Mouse (Mus musculus): ENCODE measurements around the gene Rhox1. TPM values are rescaled to one million over a fixed set of nuclear protein-coding genes. Genes with fewer than 3 reads are reported as not detected.
"Not testable (repeated sequence)": the region's sequence is repeated elsewhere in the genome, so short reads cannot be mapped to it uniquely, and the experiment has no call there.

The Rhox1 gene
- total RNA-seq (2017): not detected in 2 replicates

DNA sequence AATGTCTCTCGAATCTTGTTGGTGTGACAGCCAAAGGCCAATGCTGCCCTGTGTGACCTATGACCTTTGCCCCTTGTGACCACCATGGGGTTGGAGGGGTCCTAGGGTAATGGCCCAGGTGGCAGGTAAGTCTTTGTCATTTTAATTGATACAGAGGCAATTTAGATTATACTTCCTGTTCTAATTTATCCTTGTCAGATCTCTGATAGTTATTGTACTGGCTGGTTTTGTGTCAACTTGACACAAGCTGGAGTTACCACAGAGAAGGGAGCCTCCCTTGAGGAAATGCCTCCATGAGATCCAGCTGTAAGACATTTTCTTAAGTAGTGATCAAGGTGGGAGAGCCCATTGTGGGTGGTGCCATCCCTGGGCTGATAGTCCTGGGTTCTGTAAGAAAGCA, at the start of gene Rhox1:
Rhox1 (minus strand) TSS at position 101 of the 400 bp plus-strand sequence.
- not testable (repeated sequence) for ATAC-seq (replicated peaks in 1 of 2; ENCODE audit: insufficient read depth in 1 of 2, low FRiP score in 2 of 2, low TSS enrichment in 1 of 2, low read depth in 1 of 2, poor library complexity in 2 of 2, severe bottlenecking in 2 of 2)

- ATAC-seq (replicated peaks in 1 of 2; ENCODE audit: insufficient read depth in 1 of 2, low FRiP score in 2 of 2, low TSS enrichment in 1 of 2, low read depth in 1 of 2, poor library complexity in 2 of 2, severe bottlenecking in 2 of 2): not testable (repeated sequence)
Measured at GRCm38 (mm10) chrX:37265038-37265437, 43.0 kb upstream of the Rhox1 start, which contains the start of gene Rhox4a. Gene Rhox4a (plus strand): TSS chrX:37265338.

- not testable (repeated sequence) for ATAC-seq (replicated peaks in 1 of 2; ENCODE audit: insufficient read depth in 1 of 2, low FRiP score in 2 of 2, low TSS enrichment in 1 of 2, low read depth in 1 of 2, poor library complexity in 2 of 2, severe bottlenecking in 2 of 2)
Measured at GRCm38 (mm10) chrX:37249619-37250018, 27.6 kb upstream of the Rhox1 start, which contains the start of gene Rhox3a. Gene Rhox3a (plus strand): TSS chrX:37249919.

- ATAC-seq (replicated peaks in 1 of 2; ENCODE audit: insufficient read depth in 1 of 2, low FRiP score in 2 of 2, low TSS enrichment in 1 of 2, low read depth in 1 of 2, poor library complexity in 2 of 2, severe bottlenecking in 2 of 2): not testable (repeated sequence)
Measured at GRCm38 (mm10) chrX:37244676-37245075, 22.6 kb upstream of the Rhox1 start, which contains the start of gene Rhox2a. Gene Rhox2a (plus strand): TSS chrX:37244976.

DNA sequence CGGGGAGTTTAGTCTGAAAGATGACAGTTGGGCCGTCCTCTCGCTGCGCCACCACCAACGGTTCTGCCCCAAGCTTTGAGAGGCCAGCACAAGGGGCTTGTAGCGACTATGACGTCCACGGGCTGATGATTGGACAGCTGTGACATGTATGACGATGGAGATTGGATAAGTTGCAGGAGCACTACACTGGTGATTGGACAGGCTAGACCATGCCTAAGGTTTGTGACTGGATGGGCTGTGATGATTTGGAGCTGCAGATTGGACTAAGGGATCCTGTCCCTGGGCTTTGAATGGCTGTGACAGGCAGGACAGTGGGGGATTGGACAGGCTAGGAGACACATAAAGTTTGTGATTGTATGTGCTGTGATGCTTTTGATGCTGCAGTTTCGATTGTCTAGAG, 11.1 kb downstream of the Rhox1 start, which contains the start of gene Gm9:
Gm9 (minus strand) TSS at position 101 of the 400 bp plus-strand sequence.
- no peak for ATAC-seq (replicated peaks in 1 of 2; ENCODE audit: insufficient read depth in 1 of 2, low FRiP score in 2 of 2, low TSS enrichment in 1 of 2, low read depth in 1 of 2, poor library complexity in 2 of 2, severe bottlenecking in 2 of 2)

- no peak for ATAC-seq (replicated peaks in 1 of 2; ENCODE audit: insufficient read depth in 1 of 2, low FRiP score in 2 of 2, low TSS enrichment in 1 of 2, low read depth in 1 of 2, poor library complexity in 2 of 2, severe bottlenecking in 2 of 2)
Measured at GRCm38 (mm10) chrX:37198676-37199075, 23.4 kb downstream of the Rhox1 start.

DNA sequence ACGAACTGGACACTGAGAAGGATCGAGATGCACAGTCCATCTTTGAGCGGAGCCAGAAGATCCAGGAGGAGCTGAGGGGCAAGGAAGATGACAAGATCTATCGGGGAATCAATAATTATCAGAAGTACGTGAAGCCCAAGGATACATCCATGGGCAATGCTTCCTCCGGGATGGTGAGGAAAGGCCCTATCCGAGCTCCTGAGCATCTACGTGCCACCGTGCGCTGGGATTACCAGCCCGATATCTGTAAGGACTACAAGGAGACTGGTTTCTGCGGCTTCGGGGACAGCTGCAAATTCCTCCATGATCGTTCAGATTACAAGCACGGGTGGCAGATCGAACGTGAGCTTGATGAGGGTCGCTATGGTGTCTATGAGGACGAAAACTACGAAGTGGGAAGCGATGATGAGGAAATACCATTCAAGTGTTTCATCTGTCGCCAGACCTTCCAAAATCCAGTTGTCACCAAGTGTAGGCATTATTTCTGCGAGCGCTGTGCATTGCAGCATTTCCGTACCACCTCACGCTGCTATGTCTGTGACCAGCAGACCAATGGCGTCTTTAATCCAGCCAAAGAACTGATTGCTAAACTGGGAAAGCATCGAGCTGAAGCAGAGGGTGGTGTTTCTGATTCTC, 30.2 kb downstream of the Rhox1 start:
- ATAC-seq (replicated peaks in 1 of 2; ENCODE audit: insufficient read depth in 1 of 2, low FRiP score in 2 of 2, low TSS enrichment in 1 of 2, low read depth in 1 of 2, poor library complexity in 2 of 2, severe bottlenecking in 2 of 2): peak; percentile 23 to 36; a peak in 3 of 4 replicates

DNA sequence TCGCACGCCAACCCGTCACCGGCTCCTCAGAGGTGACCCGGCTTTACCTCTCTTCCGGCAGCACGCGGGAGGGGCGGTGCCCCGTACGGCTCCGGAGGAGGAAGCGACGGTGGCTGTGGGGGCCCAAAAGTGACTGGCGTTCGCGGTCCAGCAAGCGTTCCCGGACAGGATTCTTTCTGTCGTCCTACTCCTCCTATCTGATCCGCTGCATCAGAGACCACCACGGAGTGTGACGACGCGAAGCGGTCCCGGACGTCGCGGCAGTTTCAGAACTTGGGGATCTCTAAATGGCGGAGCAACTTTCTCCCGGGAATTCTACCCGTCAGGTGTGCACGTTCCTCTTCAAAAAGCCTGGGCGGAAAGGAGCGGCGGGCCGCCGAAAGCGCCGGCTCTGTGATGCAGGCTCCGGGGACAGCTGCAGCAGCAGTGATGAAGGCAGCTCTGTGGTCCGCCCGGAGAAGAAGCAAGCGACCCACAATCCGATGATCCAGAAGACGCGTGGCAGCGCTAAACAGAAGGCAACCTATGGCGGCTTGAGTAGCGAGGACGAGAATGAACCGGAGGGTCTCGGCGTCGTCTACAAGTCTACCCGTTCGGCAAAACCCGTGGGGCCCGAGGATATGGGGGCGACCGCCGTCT, 30.8 kb downstream of the Rhox1 start, which contains the start of the genes Ndufa1 and Rnf113a1:
Ndufa1 (minus strand) TSS at position 59 of the 639 bp plus-strand sequence.
Rnf113a1 (plus strand) TSS at position 141 of the 639 bp plus-strand sequence.
- ATAC-seq (replicated peaks in 1 of 2; ENCODE audit: insufficient read depth in 1 of 2, low FRiP score in 2 of 2, low TSS enrichment in 1 of 2, low read depth in 1 of 2, poor library complexity in 2 of 2, severe bottlenecking in 2 of 2): peak; percentile 85 to 96

GRCm38 (mm10) chrX:37190755-37191104, 31.3 kb downstream of the Rhox1 start:
- 0 out of 4 replicates have a peak, but pooled peaks of 1 of the 2 experiments have one; percentile 6 for ATAC-seq (replicated peaks in 1 of 2; ENCODE audit: insufficient read depth in 1 of 2, low FRiP score in 2 of 2, low TSS enrichment in 1 of 2, low read depth in 1 of 2, poor library complexity in 2 of 2, severe bottlenecking in 2 of 2)

DNA sequence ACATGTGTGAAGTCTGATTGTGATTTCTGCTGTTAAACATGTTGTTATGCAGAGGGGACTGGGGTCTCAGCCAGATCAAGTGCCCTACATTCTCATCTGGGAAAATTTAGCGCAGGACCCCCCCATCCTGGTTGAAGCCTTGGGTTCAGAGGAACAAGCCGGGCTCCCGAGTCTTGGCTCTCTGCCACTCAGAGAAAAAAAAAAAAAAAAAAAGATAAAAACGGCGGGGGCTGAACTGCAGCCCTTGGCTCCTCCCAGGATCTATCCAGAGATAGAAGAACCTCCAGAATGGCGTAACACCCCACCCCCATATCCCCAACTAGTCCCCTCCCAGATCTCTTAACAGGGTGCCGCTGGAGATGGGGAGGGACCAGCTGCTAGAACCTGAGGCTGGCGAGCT, 37.7 kb downstream of the Rhox1 start:
- ATAC-seq (replicated peaks in 1 of 2; ENCODE audit: insufficient read depth in 1 of 2, low FRiP score in 2 of 2, low TSS enrichment in 1 of 2, low read depth in 1 of 2, poor library complexity in 2 of 2, severe bottlenecking in 2 of 2): not testable (repeated sequence)

DNA sequence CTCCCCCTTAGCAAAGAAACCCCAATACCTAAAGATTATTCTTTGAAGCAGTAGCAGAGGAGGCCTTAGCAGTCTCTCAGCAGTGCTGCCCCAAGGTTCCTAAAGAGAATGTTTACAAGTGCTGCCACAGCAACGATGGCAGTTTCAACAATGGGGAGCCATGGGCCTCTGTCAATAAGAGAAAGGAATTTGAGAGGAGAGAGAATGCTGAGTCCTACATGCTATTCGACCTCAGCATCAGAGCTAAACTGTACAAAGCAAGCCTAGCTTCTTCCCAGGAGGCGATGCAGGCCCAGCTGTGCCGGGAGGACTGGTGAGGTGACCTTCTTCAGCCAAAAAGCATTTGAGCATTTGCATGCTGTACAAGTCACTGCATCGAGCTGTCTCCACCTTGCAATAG, 53.3 kb downstream of the Rhox1 start, which contains the start of gene Akap14:
Akap14 (minus strand) TSS at position 101 of the 400 bp plus-strand sequence.
- no peak for ATAC-seq (replicated peaks in 1 of 2; ENCODE audit: insufficient read depth in 1 of 2, low FRiP score in 2 of 2, low TSS enrichment in 1 of 2, low read depth in 1 of 2, poor library complexity in 2 of 2, severe bottlenecking in 2 of 2)

GRCm38 (mm10) chrX:37167085-37167484, 55.0 kb downstream of the Rhox1 start:
- peak; percentile 62 to 66; a peak in 2 of 4 replicates for ATAC-seq (replicated peaks in 1 of 2; ENCODE audit: insufficient read depth in 1 of 2, low FRiP score in 2 of 2, low TSS enrichment in 1 of 2, low read depth in 1 of 2, poor library complexity in 2 of 2, severe bottlenecking in 2 of 2)

Other genes starting within 250 kb of the Rhox1 start
- gene Sept6, start 230.5 kb downstream of the Rhox1 start, total RNA-seq (2017): 120 and 122 TPM in 2 replicates
- not detected in 2 replicates for gene Sowahd, start 173.4 kb downstream of the Rhox1 start, total RNA-seq (2017)
- gene Rpl39, start 136.9 kb downstream of the Rhox1 start, total RNA-seq (2017): 5,658 and 5,878 TPM in 2 replicates
- gene Upf3b, start 111.9 kb downstream of the Rhox1 start, total RNA-seq (2017): 53.0 and 71.3 TPM in 2 replicates
- gene Nkap, start 95.5 kb downstream of the Rhox1 start, total RNA-seq (2017): 35.7 and 47.8 TPM in 2 replicates
- gene Akap14, start 53.4 kb downstream of the Rhox1 start, total RNA-seq (2017): not detected in 2 replicates
- gene Ndufa1, start 31.1 kb downstream of the Rhox1 start, total RNA-seq (2017): 40.3 and 70.0 TPM in 2 replicates
- gene Rnf113a1, start 31.0 kb downstream of the Rhox1 start, total RNA-seq (2017): 1.0 and 1.9 TPM in 2 replicates
- not detected in 2 replicates for gene Gm9, start 11.2 kb downstream of the Rhox1 start, total RNA-seq (2017)
- gene Rhox2a, start 22.7 kb upstream of the Rhox1 start, total RNA-seq (2017): not detected in 2 replicates
- not detected in 2 replicates for gene Rhox3a, start 27.7 kb upstream of the Rhox1 start, total RNA-seq (2017)
- not detected in 2 replicates for gene Rhox4a, start 43.1 kb upstream of the Rhox1 start, total RNA-seq (2017)
- not detected in 2 replicates for gene Rhox3a2, start 157.8 kb upstream of the Rhox1 start, total RNA-seq (2017)
- not detected in 2 replicates for gene Rhox4a2, start 168.6 kb upstream of the Rhox1 start, total RNA-seq (2017)
- not detected in 2 replicates for gene Rhox2b, start 189.8 kb upstream of the Rhox1 start, total RNA-seq (2017)
- not detected in 2 replicates for gene Rhox4b, start 210.2 kb upstream of the Rhox1 start, total RNA-seq (2017)
- not detected in 2 replicates for gene Rhox2c, start 231.4 kb upstream of the Rhox1 start, total RNA-seq (2017)
- gene Rhox3c, start 236.3 kb upstream of the Rhox1 start, total RNA-seq (2017): not detected in 2 replicates